9 mouse cellular contexts compared by ENCODE assay signal in the genomic region with DNA sequence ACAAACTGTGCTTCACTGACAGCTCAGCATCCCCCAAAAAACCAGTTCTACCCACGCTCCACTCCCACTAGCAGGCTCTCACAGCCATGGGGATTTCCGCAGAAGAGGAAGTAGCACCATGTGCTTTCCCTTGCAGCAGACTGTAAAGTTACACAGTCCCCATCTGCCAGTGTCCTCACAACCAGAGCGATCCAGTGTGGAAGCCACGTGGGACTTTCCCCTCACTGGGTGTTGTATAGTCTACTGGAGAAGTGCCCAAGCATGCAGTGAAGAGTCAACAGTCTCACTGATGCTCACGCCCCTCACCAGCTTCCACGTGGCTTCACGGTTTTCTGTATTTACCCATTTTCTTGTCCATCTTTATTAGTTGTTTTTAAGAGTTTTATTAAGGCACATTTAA. TPM values are rescaled to one million over a fixed set of nuclear protein-coding genes. Genes with fewer than 3 reads are reported as not detected.
DNase-seq lines count a peak whose midpoint lies in the region; ATAC-seq and TF ChIP-seq lines count a peak whose summit lies in the region.
"Had no signal": no experiment of that assay in that cellular context is flagged by ENCODE, and none has a peak within 500 bp of the region (broad histone marks: within the 10 kb centered on the region; RNA-seq: fewer than 3 reads in every experiment).

No protein-coding gene starts in this region.

- no peak for TF ChIP-seq POLR2A in kidney, adult 2 months (IDR thresholded peaks at IDR 0.05; ENCODE audit: low read depth, low read length)

- H3K4me2 ChIP-seq in intestine, postnatal 0 days (replicated peaks; ENCODE audit: low read depth) = no peak overlapping the region
- H3K4me2 ChIP-seq: midbrain, embryonic 13.5 days had no signal

- no peak overlapping the region for H3K27ac ChIP-seq in kidney, adult 2 months (ENCODE audit: insufficient read depth, low read depth, low read length)
- H3K27ac ChIP-seq in intestine, postnatal 0 days (ENCODE audit: low read depth, low read length) = no peak overlapping the region
- H3K27ac ChIP-seq: midbrain, embryonic 13.5 days had no signal

- no peak for TF ChIP-seq CTCF in kidney, adult 2 months (conservative IDR thresholded peaks at IDR 0.05; ENCODE audit: insufficient read depth, insufficient read length, low read depth, low read length)
- no peak for TF ChIP-seq CTCF in intestine, postnatal 0 days (IDR thresholded peaks at IDR 0.05; ENCODE audit: low read depth)

- no peaks in the 10 kb centered on the region for H3K9me3 ChIP-seq in intestine, postnatal 0 days (ENCODE audit: control insufficient read depth)
- H3K9me3 ChIP-seq: midbrain, embryonic 13.5 days had no signal

- H3K9ac ChIP-seq in intestine, postnatal 0 days (ENCODE audit: low read depth, low read length) = no peak overlapping the region
- H3K9ac ChIP-seq: midbrain, embryonic 13.5 days had no signal

- WGBS in kidney, adult 2 months = 77% methylated on average over 7 of the region's 7 CpGs
- 74% methylated on average over 7 of the region's 7 CpGs for WGBS in intestine, postnatal 0 days

- no peaks in the 10 kb centered on the region; the same call in none of the 2 replicates for H3K36me3 ChIP-seq in kidney, adult 2 months (ENCODE audit: control insufficient read depth, insufficient read depth, low read length)
- peaks cover 54% of the 10 kb centered on the region for H3K36me3 ChIP-seq in intestine, postnatal 0 days (ENCODE audit: control insufficient read depth, insufficient read depth)

- no peak overlapping the region for H3K4me3 ChIP-seq in kidney, adult 2 months (ENCODE audit: insufficient read depth, low read depth, low read length)
- H3K4me3 ChIP-seq in intestine, postnatal 0 days (ENCODE audit: low read depth, low read length) = no peak overlapping the region
- H3K4me3 ChIP-seq: midbrain, embryonic 13.5 days had no signal

- H3K4me1 ChIP-seq in kidney, adult 2 months (ENCODE audit: control insufficient read depth, insufficient read depth, low read length) = no peaks in the 10 kb centered on the region
- no peaks in the 10 kb centered on the region for H3K4me1 ChIP-seq in intestine, postnatal 0 days (replicated peaks; ENCODE audit: control insufficient read depth, insufficient read depth, low read length)
- H3K4me1 ChIP-seq: midbrain, embryonic 13.5 days had no signal

- H3K27me3 ChIP-seq in kidney, adult 2 months (replicated peaks; ENCODE audit: control insufficient read depth, insufficient read depth, low read length) = no peaks in the 10 kb centered on the region
- H3K27me3 ChIP-seq in intestine, postnatal 0 days (replicated peaks; ENCODE audit: control insufficient read depth, insufficient read depth, low read length) = no peaks in the 10 kb centered on the region
- H3K27me3 ChIP-seq: midbrain, embryonic 13.5 days had no signal

- no peak for ATAC-seq in intestine, postnatal 0 days
- ATAC-seq: midbrain, embryonic 13.5 days had no signal

- DNase-seq in right cerebral cortex, adult 18-20 months = peak; percentile 60
- no peak for DNase-seq in right cerebral cortex, postnatal 4 days
- DNase-seq in induced T-regulatory cell, adult 2 months (ENCODE audit: low read depth) = peak; percentile 66
- peak; percentile 31 to 47 for DNase-seq in lung, postnatal 4 days
- DNase-seq in telencephalon, adult 2 months (ENCODE audit: low read depth, low spot score) = peak; percentile 74
- no peak for DNase-seq in kidney, adult 2 months
- DNase-seq: kidney, postnatal 25 days had no signal

RNA-seq across cellular contexts. Expression of a gene that starts 19.7 kb away (rescaled TPM):
- polyA plus RNA-seq in kidney, adult 2 months (2012; rRNA removed) = 401 and 498 TPM in 2 replicates
- 91.3 and 111 TPM in 2 replicates for polyA plus RNA-seq in intestine, postnatal 0 days (2015; fragmentation: Nextera tagmentation; extraction: Ambion mirVana)

RNA-seq across cellular contexts. Expression of a gene that starts 37.6 kb away (rescaled TPM):
- 15.8 and 19.1 TPM in 2 replicates for polyA plus RNA-seq in kidney, adult 2 months (2012; rRNA removed)
- 11.2 and 11.8 TPM in 2 replicates for polyA plus RNA-seq in intestine, postnatal 0 days (2015; fragmentation: Nextera tagmentation; extraction: Ambion mirVana)

RNA-seq across cellular contexts. Expression of a gene that starts 49.8 kb away (rescaled TPM):
- polyA plus RNA-seq in kidney, adult 2 months (2012; rRNA removed) = 19.3 and 23.6 TPM in 2 replicates
- 31.1 and 34.4 TPM in 2 replicates for polyA plus RNA-seq in intestine, postnatal 0 days (2015; fragmentation: Nextera tagmentation; extraction: Ambion mirVana)

RNA-seq across cellular contexts. Expression of a gene that starts 50.7 kb away (rescaled TPM):
- 28.2 and 32.1 TPM in 2 replicates for polyA plus RNA-seq in kidney, adult 2 months (2012; rRNA removed)
- polyA plus RNA-seq in intestine, postnatal 0 days (2015; fragmentation: Nextera tagmentation; extraction: Ambion mirVana) = 41.6 and 44.3 TPM in 2 replicates

Comparison
In these comparisons a context has a peak if more than half of its experiments do, and no peak if none do; other contexts are left out.
1. DNase-seq: peak in right cerebral cortex, adult 18-20 months (single experiment), induced T-regulatory cell, adult 2 months (single experiment), lung, postnatal 4 days (2 of 2) and telencephalon, adult 2 months (single experiment); none in right cerebral cortex, postnatal 4 days (single experiment) and kidney, adult 2 months (single experiment).